Mouse (Mus musculus): ENCODE data around the gene Klrc2.
"Not testable (repeated sequence)": the region's sequence is repeated elsewhere in the genome, so short reads cannot be mapped to it uniquely, and the experiment has no call there.

- TF ChIP-seq ZNF384 (IDR thresholded peaks at IDR 0.05; ENCODE audit: low read depth, low read length); POLR2A (IDR thresholded peaks at IDR 0.05; ENCODE audit: low read depth, low read length); CTCF (conservative IDR thresholded peaks at IDR 0.05 in 1 of 2, IDR thresholded peaks at IDR 0.05 in 1 of 2; ENCODE audit: low read depth in 2 of 2, low read length in 2 of 2); UBTF (IDR thresholded peaks at IDR 0.05; ENCODE audit: low read depth, low read length): not testable (repeated sequence)
Observed at GRCm38 (mm10) chr6:129661301-129661700, 812 bp upstream of the Klrc2 start.

All from CH12.LX (cell line).